Mouse (Mus musculus) G1E (cell line): Measurements from ENCODE around the gene Lcn2.

ENCODE experiments used
- CTCF ChIP-seq: IDR thresholded peaks from 2 replicates; pipeline ENCODE4 v1.5.1; 2012; ENCODE audit warnings: low read depth, low read length, inconsistent platforms, mixed read lengths
- POLR2AphosphoS5 ChIP-seq: IDR thresholded peaks from 2 replicates; pipeline ENCODE4 v1.6.1; 2012; ENCODE audit warnings: low read depth, low read length, inconsistent platforms; ENCODE audit not compliant: insufficient replicate concordance

DNA sequence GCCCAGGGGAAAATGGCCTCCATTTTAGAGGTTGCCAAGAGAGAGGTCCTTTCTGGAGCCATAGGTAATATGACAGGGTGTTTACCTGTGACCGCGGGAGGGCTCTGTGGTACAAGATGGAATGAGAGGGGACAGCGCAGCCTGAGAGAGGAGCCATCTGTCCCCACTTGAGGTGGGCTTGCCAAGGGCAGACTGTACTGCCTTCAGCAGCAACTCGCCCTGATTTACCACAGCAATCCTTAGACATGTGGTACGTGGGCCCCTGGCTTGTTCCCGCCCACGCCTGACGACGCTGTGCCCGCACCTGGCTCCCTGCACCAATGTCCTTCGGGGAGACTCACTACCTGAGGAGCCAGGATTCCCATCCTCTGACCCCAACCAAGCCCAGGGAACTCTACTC, 39.7 kb downstream of the Lcn2 start:
- TF ChIP-seq CTCF (no peak), POLR2AphosphoS5 (no peak)
